Mouse (Mus musculus) 3T3-L1 (cell line): ENCODE results near the gene Krtap19-3.

Experiments
- DNase-seq: peaks from one replicate; pipeline ENCODE4 v3.0.0-alpha.2; 2015; ENCODE audit warnings: low read depth, low spot score

The Krtap19-3 gene

GRCm38 (mm10) chr16:88877938-88878337, at the start of gene Krtap19-3:
Krtap19-3 (minus strand) TSS chr16:88878038.
- no peak for DNase-seq

- no peak for DNase-seq
These were observed 18.5 kb upstream of the Krtap19-3 start, which contains the start of gene Krtap19-5 for GRCm38 (mm10) chr16:88896357-88896756. Krtap19-5 (minus strand) TSS chr16:88896457.

- DNase-seq, result no peak
These were observed 9.0 kb upstream of the Krtap19-3 start for GRCm38 (mm10) chr16:88886870-88887269.

GRCm38 (mm10) chr16:88884989-88885388, 7.2 kb upstream of the Krtap19-3 start, which contains the start of gene Krtap19-4:
Krtap19-4 (minus strand) TSS chr16:88885089.
- no peak for DNase-seq

- no peak for DNase-seq
These were observed 3.7 kb downstream of the Krtap19-3 start, which contains the start of gene Krtap19-2 for GRCm38 (mm10) chr16:88874169-88874568. Krtap19-2 (minus strand) TSS chr16:88874269.

- no peak for DNase-seq
These were observed 8.5 kb downstream of the Krtap19-3 start, which contains the start of gene Krtap19-1 for GRCm38 (mm10) chr16:88869311-88869710. Krtap19-1 (minus strand) TSS chr16:88869411.

GRCm38 (mm10) chr16:88864887-88865407, 12.9 kb downstream of the Krtap19-3 start:
- DNase-seq, result no peak

- DNase-seq, result peak; percentile 51
These were observed 26.4 kb downstream of the Krtap19-3 start for GRCm38 (mm10) chr16:88851450-88851849.

- no peak for DNase-seq
These were observed 29.3 kb downstream of the Krtap19-3 start for GRCm38 (mm10) chr16:88848558-88848957.

- no peak for DNase-seq
These were observed 30.5 kb downstream of the Krtap19-3 start for GRCm38 (mm10) chr16:88847363-88847762.
